Mouse (Mus musculus) liver, adult 2 months (tissue): ENCODE data around the gene Mtmr4.

Source experiments
- CTCF ChIP-seq: fragments of 200-500 bp; IDR thresholded peaks from 2 replicates; pipeline ENCODE4 v1.5.1; 2011; ENCODE audit warnings: low read depth, low read length, control low read depth
- POLR2A ChIP-seq: fragments of 200-500 bp; IDR thresholded peaks from 2 replicates; pipeline ENCODE4 v1.6.1; 2011; ENCODE audit warnings: low read length, control low read depth; ENCODE audit not compliant: insufficient read depth; ENCODE audit errors: extremely low read depth

DNA sequence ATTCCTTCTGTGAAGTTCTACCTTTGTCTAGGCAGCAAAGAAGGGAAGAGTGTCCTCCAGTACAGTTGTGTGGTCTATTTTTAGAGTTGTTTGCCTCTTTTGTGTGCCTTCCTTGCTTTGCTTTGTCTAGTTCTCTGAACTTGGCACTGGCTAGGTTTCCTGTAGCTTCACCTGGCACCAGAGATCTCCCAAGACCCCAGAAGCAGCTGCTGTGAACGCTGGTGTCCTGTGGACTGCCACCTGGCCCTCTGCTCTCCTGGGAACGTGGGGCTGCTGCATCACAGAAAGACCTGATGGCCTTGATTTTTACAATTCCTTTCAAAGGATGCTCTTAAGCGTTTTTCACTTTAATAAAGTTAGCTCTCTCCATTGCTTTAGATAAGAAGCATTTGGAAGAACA lies 49.1 kb upstream of the Mtmr4 start:
- TF ChIP-seq POLR2A: no peak
- TF ChIP-seq CTCF: no peak
